Mouse (Mus musculus) CD4-positive, CD25-positive, alpha-beta regulatory T cell, adult 2 months (primary cell): ENCODE results near the gene Insm2.

Source experiments
- DNase-seq: peaks from one replicate; pipeline ENCODE4 v3.0.0-alpha.2; 2012; ENCODE audit warnings: low read depth, low spot score

Gene Insm2

DNA sequence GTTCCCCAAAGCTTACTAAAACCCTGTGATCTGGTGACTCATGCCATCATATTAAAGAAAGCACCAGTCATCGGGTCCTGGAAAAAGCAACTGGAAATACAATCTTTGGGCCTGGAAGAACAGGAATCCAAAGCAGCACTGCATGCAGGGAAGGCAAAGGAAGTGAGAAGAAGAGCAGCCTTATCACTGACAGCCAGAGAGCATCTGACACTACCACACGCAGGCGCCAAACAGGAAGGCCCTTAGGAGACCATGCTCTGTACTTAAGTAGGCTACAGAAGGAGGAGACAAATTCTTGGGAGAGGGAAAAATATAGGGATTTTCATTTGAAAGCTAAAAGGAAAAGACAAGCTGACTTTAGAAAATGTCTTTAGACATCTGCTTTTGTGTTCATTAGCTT is 5.2 kb downstream of the Insm2 start:
- no peak for DNase-seq

DNA sequence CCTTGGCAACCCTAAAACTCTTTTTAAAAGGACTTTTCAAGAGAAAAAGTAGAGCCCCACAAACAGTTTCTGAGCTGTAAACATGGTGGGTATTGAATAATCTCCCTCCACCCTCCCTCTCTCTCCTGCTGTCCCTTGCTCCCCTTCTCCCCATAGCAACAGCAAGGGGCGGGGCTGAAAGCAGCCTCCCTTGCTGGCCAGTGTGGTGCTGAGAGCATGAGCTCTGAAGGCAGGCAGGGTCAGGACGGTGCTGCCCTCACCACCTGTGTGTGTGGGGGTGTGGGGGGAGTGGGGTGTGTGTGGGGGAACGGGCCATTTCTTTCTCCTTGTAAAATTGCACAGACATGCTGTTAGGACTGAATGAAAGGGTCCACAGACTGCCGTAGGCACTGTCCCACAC is 8.7 kb downstream of the Insm2 start:
- DNase-seq = no peak

DNA sequence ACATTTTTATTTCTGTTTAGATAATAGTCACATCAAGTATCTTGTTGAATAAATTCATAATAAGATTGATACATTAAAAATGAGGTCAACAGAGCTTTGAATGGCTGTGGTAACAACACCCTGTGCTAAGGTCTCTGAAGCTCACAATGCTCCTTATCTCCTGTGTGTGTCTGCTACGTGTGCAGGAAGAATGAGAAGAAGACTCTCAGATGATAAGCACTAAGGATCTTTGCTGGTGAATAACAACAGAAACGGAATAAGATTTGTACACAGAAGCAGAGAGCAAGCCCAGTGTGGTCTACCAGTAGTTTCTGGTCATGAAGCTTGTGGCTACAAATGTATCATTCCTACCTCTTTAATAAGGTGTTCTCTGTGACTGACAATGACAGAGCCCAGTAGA is 11.6 kb downstream of the Insm2 start:
- DNase-seq = no peak

DNA sequence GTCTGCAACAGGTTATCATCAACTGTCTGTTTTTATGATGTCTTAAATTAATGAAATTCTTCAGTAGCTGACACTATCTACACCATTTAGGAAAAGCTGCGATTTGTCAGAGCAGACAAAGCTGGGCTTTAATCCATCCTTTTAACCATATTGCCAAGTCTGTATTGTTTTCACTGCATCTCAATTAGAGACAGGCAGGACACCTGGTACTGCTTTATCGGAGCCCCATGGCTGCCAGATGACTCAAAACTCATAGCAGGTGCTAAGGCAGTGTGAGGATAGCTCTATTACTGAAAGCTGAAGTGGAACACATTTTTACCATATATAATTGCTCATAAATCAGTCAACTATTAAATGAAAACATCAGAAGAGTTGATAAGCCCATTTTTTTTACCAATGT is 21.1 kb downstream of the Insm2 start:
- DNase-seq = no peak

DNA sequence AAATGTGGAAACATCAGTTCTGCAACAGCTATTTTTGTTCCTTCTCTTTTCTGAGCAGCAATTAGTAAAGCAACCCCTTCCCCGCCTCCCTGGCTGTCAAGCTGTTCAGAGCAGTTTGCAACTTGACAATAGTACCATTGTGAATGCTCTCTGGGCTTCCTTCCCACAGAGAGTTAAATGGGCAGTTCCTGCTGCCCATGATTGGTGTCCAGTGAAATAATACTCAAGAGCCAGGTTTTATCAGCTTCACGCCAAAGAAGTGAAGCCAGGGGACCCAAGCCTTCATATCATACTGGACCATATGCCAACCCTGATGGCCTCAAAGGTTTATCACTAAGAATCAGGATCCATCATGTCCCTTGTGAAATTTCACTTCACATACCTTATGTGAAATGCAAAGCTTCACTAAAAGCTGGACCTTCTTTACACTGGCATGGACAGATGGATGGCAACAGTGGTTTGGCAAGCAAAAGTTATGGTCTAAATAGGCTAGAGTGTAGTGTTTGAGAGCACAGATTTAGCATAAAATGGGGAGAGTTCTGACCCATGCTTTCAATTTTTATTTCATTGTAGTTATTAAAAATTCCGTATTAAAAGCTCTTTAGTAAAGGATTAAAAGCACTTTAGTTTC is 23.5 kb downstream of the Insm2 start:
- no peak for DNase-seq

DNA sequence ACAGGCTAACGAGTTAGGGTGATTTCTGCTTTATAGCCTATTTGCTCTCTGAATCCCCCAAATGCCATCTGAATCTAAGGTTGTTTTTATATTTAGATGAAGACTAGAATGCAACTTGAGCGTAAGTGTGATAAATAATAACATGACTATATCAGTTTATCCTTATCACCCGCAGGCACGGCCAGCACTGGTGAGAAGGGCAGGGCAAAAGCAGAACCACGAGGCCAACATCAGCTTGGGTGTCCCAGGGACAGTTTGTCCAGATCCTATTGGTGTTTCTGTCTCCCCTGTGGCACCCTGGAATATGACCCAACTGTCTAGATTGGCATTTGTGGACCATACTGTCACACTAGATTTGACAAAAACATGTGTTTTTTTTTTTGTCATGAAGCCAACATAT is 24.0 kb downstream of the Insm2 start:
- DNase-seq = no peak

DNA sequence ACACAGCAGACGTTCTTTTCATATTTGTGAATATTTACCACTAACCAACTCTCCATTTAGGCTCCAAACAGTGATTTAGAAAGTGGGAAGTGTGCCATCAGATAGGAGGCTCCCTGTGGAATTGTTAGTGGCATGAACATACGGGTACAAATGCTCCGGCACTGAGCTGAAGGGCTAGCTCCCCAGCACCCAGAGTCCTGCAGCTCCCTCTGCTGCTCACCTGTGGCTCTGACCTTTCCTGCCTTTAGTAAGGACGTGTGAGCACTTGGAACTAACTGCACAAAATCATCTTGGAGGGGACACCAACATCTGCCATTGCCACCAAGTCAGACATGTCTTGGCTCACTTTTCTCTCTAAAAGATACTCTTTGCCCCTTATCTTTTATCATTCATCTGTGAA is 27.5 kb downstream of the Insm2 start:
- no peak for DNase-seq

DNA sequence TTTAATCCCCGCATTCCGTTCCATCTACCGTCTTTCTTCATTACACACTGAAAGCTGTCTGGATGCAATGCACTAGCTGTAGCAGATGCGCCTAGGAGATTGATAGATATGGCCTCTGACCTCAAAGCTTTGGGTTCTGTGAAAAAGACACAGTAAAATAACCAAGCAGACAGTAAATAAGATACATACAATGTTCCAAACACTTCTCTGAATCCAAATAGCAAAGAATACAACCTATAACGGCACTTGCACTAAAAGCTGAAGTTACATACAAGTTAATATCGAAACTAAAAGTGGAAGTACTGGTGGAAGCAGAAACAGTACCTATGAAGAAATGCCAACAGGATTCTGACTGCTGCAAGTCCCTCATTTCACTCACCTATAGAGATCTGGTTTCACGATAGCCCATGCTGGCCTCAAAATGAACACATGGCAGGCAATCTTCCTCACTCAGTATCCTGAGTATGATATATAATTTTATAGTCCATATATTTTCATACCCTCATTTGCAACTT is 48.8 kb downstream of the Insm2 start:
- peak; percentile 3 for DNase-seq
